Mouse (Mus musculus) cerebellum, adult (tissue): ENCODE data around the gene Rab5if.
"Not testable (repeated sequence)": the region's sequence is repeated elsewhere in the genome, so short reads cannot be mapped to it uniquely, and the experiment has no call there.

Source experiments
- ATAC-seq: cut with Nextera tagmentation; 2 replicates; pipeline ENCODE4 v1.9.2; 2017; ENCODE audit warnings: mild to moderate bottlenecking, moderate library complexity, mixed read lengths; ENCODE audit not compliant: insufficient number of reproducible peaks, low FRiP score, low TSS enrichment

Rab5if gene

DNA sequence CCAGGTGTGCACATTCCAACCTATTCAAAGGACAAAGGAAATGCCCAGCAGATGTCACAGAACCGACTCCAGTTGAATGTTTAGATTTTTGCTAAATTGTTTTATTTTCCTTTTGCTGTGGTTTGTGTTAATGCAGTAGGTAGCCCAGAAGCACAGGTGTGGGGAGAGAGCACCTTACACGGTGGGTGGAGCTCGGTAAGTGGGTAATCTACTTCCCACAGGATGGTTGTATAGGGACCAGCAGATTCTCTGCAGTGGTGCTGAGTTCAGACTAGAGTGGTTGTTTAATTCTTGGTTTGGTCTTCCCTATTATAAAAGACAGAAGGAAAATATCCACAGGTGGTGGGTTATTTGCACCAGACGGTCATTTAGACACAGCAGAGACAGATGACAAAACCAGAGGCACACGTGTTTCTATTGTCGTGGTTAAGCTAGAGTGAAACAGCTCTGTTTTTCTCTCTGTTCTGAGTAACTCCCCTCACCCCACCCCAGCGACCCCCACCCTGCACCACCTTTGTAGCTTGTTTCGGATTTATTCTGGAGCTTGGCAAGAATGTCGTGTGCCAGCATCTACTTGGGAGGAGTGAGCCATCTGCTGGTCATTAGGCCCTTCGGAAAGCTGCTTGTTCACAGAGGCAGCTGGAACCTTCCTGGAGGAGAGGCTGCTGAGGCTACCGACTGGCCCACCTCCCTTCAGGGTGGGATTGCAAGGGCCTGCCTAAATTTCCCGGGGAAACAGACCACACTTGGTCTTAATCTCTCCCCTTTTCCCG, 8.7 kb upstream of the Rab5if start:
- ATAC-seq, result not testable (repeated sequence)

DNA sequence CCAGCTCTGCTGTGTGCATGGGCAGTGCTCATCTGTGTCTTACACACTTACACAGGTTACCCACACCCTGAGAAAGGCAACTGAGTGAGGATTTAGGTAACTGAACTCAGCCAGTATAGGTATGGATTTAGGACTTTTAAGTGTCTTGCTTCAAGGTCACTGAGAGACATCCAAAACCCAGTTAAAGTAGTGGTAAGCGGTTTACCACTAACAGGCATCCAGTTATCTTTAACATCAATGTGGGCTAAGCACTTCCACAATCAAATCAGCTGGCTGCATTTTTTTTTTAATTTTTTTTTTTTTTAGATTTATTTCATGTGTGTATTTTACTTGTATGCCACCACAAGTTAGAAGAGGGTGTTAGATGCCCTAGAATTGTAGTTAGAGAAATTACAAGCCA, 6.6 kb upstream of the Rab5if start:
- ATAC-seq, result no peak

DNA sequence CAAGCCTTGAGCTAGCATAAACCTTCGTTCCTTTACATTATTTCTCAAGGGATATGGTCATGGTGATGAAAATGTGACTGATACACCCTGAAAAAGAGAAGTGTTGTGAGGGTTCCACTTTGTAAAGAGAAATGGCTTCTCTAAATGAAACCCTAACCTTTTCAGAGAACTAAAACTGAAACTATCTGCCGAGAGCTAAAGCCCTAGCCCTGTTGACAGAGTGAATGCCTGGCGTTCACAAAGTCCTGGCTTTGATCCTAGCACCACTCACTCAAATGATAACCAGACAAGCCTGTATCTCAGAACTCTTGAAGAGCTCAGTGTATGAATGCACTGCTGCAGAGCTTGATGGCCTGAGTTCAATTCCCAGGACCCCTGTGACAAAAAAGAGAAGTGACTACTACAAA, 5.5 kb upstream of the Rab5if start:
- ATAC-seq, result no peak

DNA sequence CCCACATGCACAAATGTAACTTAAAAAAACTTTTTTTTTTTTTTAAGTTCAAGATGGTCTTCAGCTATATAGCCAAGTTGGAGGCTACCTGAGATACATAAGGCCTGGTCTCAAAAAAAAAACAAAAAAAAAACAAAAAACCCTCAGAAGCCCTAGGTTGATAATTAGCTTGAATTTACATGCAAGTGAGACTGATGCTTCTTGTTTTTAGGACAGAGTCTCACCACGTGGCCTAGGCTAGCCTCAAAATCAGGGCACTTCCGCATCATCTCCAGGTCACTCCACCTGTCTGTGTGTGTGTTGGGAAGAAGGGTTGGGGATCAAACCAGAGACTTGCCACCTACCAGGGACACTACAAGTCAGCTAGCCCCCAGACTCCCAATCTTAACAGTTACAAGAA, 5.1 kb upstream of the Rab5if start, which contains the start of gene 4930518I15Rik:
Gene 4930518I15Rik, minus strand, starts transcription at position 112 of the 400 bp plus-strand sequence.
- ATAC-seq, result no peak

DNA sequence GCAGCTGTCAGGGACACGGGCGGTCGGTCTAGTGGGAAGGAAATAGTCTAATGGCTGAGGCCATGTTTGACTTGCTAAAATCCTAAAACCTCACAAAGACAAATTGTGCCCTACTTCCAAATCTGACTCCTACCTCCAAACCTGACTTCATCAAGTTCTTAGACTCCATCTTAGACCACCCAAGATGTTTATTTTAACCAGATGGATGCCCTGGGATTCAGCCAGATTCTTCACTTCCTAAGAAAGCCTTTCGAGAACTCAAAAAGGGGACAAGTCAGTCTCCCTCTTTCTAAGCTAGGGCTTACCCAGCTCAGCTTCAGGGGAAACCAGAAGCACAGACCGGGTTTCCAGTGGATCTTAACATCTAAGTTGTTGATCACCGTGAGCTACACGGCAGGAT, 4.3 kb upstream of the Rab5if start:
- ATAC-seq, result no peak

DNA sequence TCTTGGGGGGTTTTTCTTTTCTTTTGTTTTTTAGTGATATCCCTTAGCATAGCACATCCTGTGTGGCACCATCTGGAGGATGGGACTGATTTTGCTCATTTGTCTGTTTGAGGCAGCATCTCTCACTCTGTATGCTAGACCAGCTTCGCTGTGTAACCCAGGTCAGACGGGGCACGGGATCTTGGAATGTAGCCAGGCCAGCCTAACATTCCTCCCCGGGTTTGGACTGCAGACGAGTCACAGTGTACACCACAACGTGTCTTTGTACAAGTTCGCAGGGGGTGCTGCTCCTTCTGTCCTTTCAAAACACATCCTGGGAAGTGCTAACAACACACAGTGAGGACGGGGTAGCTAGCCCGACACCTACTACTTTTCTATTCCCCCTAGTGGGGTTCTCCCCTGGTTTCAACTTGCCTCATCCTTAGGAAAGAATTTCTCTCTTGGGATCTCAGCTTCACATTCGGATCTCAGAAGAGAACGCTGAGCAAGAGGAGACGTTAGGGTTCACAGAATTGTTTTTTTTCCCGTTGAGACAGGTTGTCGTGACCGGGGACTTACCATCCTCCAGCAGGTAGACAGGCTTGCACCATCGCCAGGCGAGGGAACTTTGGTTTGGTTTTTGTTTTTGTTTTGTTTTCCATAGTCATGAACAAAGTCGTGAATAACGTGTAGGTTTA, 749 bp upstream of the Rab5if start:
- ATAC-seq, result no peak

DNA sequence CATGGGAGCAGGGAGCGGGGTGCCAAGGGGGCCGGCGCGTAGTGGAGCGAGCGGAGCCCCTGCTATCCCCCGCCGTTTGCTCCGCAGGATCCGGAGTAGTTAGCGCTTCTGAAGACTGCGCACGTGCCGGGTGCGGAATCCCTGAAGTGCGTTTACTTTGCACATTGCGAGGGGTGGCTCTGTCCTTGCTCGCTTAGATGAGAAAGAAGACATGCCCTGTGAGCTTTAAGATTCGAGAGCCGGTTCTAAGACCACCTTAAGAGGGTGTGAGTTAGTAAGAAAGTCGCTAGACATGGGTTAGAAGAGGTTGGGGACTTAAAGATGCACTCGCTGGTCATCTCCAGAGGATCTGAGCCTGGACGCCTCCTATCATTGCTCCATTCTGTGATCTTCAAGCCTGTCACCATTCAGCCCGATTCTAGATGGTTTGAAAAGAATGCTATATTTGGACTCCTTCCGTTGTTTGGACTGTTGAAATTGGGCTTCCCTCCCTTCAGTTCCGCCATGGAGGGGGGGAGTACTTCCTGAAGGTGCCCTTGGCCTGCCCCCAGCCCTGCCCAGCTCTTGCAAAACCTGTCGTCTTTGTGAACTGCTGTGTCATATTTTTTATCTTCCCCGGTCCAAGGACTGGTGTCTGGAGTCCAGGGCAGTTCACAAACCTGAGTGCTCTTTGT, 696 bp downstream of the Rab5if start:
- no peak for ATAC-seq

DNA sequence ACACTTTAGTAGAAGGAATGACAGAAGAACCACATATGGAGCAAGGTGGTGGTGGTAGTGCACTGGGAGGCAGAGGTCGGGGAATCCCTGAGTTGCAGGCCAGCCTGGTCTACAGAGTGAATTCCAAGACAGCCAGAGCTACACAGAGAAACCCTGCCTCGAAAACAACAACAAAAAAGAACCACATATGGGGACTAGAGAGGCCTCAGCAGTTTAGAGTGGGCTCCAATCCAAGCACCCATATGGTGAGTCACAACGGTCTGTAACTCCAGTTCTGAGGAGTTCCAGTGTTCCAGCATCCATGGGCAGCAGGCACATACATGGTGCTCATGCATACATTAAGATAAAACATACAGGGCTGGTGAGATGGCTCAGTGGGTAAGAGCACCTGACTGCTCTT, 1.6 kb downstream of the Rab5if start:
- no peak for ATAC-seq

DNA sequence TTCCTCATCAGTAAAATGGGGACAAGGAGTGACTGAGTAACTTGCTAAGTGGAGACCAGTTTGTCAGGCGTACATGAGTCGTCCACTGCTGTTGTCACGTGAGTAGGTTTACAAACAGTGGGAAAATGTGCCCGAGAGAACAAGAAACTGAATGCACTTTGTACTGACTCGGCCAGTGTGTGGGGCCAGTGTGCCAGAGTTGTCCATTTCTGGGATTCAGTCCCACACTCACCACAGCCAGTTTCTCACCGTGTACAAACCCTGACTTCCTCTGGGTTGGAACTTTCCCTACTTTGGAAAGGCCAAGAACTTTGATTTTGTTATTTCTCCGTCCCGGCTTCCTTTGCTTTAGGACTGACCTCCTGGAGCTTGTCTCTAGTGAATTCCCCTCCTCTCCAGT, 6.1 kb downstream of the Rab5if start:
- no peak for ATAC-seq

DNA sequence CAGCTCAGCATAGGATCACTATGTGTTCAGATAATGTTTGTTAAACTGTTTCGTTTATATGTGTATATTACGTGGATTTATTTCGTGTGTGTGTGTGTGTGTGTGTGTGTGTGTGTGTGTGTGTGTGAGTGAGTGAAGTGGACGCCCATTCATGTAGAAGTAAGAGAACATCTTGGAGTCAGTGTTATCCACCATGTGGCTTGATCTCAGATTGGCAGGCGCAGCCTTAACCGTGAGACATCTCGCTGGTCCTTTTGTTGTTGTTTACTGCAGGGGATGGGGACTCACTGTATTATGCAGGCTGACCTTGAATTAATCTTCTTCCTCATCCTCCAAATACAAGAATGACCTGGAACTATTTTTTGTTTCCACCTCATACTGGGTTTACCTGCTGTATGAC, 6.6 kb downstream of the Rab5if start:
- no peak for ATAC-seq

DNA sequence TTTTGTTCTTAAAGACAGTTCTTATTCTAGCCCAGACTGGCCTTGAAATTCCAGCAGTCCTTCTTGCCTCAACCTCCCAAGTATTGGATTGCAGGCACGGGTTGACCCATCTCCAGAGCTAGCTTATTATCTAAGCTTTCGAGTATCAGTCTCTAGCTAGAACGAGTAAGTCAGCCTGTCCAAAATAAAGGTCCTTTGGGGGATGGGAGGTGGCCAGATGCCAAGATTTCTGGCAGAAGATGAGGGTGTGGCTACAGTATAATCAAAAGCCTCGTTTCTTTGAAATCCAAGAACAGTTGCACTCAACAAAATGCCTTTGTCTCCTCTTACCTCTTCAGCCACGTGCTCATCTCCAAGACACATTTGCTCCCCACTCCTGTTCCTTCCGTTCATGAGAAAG, 7.6 kb downstream of the Rab5if start:
- no peak for ATAC-seq

DNA sequence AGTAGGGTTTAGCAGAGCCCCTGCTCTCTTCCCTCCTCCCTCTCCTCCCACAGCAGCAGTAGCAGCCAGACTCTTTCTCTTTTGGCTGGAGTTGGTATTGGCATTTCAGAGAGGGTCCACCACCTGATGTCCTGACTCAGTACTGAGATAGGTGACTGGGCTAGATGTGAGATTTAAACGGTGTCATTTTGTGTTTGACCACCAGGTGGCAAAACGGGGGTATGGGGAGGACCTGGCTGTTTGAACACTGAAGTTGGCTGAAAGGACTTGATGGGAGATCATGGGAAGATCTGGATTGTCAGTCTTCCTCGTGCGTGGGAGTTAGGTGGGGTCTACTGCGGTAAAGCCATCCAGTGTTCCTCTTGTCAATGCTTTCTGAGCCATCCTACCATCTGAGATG, 10.7 kb downstream of the Rab5if start:
- peak; percentile 42; the same call in 1 of the 2 replicates for ATAC-seq

DNA sequence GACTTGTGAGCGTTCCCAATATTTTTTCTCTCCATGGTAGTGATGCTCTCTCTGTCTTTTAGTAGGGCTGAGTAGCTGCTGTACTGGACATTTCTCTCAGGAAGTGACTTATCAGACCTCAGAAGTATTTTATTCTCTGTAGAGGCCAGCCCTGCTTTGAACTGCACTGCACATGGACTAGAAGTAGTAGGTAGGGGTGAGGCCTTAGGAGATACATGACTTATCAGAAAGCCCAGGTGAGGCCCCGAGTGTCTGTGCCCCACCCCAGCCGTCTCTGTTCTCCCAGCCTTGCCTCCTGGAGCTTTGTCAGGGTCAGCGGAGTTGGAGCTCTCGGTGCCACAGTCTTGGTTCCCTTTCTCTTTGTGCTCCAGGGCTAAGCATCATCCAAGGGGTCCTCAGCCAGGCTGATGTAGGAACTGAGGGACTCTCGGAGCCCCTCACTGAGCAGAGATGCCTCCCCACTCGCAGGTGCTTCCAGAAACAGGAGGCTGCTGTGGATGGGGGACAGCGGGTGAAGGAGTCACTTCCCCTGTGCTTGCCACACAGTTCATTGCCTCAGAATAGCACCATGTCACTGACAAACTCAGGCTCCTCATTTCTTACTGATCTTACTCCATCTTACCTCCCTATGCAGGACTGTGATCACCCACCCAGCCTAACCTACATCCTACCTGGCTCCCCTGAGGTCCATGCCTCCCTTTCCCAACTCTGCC, 11.3 kb downstream of the Rab5if start:
- peak; percentile 67; the same call in 1 of the 2 replicates for ATAC-seq

DNA sequence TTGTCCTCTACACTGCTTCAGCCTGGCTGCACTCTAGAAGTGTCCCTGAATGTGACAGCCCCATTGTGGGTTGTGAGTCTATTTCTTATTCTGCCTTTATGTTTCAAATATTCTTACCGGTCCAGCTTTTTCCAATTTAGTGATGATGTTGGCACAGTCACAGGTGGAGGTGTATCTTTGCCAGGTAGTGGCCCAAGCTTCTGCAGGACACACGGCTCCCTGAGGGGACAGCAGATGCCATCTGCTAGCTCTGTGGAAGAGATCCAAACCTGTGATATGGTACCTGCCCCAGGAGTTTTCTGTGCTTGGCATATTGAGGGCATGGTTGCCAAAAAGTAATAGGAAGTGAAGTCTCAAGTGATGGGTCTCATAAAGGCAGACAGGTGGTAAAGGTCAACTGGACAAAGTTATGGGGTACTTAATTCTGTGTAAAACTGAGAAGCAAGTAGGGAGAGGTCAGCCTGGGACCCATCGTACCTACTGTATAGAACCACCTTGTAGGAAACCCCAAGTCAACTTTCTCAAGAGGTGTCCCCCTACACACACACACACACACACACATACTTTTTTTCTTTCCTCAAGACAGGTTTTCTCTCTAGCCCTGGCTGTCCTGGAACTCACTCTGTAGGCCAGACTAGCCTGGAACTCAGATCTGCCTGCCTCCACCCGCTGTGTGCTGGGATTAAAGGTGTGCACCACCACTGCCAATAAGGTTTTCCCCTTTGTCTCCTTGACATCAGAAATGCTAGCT, 12.0 kb downstream of the Rab5if start:
- ATAC-seq, result peak; percentile 70

DNA sequence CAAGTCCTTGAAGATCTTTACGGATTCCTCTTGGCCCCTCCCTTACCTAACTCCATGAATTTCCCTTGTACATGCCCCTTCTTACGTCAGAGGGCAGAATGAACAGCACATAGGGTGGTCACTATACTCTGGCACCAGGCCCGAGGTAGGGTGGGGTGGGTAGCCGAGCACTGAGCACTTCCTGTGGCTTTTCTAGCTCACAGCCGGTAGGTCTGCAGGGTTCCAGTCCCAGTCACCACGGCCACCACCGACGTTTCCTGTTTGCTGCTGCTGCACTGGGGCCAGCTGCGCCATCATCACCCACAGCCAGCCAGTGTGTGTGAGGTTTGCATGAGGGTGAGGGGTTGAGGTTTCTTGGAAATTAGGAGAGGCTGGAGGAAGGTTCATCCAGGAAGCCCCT, 14.8 kb downstream of the Rab5if start:
- no peak for ATAC-seq

DNA sequence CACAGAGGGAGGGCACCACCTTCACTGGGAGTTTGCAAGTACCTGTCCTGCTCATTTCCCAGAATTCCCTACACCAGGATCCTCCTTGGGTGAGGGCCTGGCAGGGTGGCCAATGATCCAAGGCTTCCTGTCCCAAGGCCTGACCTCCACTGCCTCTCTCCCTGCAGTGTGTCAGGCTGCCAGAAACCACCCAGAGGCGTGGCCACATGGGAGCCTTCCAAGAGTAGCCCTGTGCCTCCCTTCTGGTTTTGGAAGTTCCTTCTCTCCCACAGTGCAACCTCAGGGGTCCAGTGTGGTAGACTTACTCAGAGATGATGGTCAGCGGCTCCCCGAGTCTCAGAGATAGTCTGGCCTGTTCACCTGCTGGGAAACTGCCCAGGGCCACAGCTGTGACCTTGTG, 16.6 kb downstream of the Rab5if start:
- no peak for ATAC-seq

DNA sequence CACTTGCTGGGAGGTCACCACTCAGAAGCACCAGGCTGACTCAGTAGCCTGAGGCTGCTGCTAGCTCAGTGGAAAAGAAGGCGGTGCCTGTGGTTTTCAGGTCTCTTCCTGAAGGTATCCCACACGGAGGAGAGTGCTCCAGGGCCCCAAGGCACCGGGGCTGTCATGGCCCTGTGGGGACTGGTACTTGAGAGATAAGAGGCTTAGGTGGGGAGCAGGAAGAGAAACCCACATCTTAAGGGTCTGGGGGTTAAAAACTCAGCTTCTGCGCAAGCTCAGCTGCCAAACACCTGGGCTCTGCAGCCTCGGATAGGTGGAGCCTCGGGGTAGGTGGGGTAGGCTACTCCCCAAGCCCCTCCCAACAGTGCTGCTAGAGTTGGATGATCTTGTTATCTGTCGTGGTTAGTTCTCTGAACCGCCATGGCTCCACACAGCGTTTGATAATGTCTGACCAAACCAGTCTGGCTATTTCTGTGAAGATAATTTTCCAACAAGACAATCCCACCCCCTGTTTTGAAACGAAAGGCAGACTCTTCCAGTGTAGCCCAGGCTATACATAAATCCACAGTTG, 19.6 kb downstream of the Rab5if start:
- no peak for ATAC-seq

DNA sequence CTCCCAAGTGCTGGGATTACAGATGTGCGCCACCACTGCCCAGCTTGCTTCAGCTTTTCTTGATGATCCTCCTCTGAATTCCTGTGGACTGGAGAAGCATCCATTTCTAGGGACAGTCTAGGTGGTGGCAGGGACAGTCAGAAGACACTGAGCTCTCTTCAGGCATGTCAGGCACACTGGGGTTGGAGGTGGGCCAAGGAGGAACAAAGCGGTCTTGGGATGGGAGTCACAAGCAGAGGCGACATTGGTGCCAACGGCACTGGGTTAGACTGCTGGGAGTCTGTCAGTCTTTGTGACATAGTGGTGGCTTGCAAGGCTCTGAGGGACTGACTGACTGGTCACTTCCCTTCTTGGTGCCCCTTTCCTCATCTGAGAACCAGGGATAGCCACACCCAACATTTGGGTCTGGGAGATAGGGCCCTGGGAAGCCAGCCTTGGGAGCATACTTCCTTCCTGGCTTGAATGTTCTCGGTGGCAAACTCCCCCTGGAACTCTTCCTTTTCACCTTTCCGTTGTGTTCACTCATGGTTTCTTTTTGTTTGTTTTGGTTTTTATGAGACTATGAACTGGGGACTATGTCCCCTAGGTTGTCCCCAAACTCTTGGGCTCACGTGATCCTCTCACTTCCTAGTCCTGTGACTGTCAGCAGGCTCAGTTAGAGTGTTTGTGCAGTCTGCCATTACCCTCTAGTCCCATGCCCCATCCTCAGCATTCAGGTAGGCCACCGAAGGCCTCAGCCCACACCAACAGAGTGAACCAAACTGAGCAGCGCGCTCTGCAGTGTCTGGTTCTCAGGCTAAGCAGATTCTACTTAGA, 21.7 kb downstream of the Rab5if start:
- no peak for ATAC-seq

DNA sequence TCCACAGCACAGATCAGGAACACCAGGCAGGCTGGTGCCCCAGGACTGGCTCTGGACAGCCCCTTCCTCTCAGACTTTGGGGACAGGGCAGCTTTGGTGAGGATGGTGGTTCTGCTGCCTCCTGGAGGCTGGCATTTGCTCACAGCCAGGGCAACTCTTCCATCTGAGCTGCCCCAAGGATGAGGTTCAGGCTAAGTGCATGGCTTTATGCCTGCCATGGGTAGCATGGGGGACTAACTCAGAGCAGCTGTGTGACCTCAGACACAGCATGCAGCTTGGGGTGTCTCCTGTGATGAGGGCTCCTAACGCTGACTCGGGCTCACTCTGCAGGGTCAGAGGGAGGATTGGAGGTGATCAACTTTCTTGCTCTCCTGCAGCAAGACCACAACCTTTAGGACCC, 22.7 kb downstream of the Rab5if start:
- not testable (repeated sequence) for ATAC-seq
